Mouse (Mus musculus) kidney, adult 2 months (tissue): ENCODE results near the gene Spata7.

Experiments
- CTCF ChIP-seq: fragments of 200-500 bp; conservative IDR thresholded peaks from 2 replicates; pipeline ENCODE4 v1.5.1; 2011; ENCODE audit warnings: low read depth, mild to moderate bottlenecking, control low read depth, low read length, moderate library complexity, mixed read lengths; ENCODE audit not compliant: insufficient read depth, insufficient read length
- POLR2A ChIP-seq: fragments of 200-500 bp; IDR thresholded peaks from one replicate; pipeline ENCODE4 v1.6.1; 2011; ENCODE audit warnings: low read depth, low read length, control low read depth

- TF ChIP-seq POLR2A (no peak), CTCF (no peak)
Measured at GRCm38 (mm10) chr12:98606595-98607290, 21.2 kb upstream of the Spata7 start.
